Mouse (Mus musculus) liver, embryonic 16.5 days (tissue): ENCODE data around the gene Wdr66. TPM values are rescaled to one million over a fixed set of nuclear protein-coding genes. Genes with fewer than 3 reads are reported as not detected.

ENCODE experiments used
- ATAC-seq: fragments of 200-750 bp; cut with Nextera tagmentation; 2 replicates; pipeline ENCODE4 v1.8.0; 2017; ENCODE audit warnings: low read depth, mild to moderate bottlenecking, moderate number of reproducible peaks, moderate library complexity
- H3K27ac ChIP-seq: fragments of 300-500 bp; sonication (generic); 2 replicates; pipeline ENCODE4 v1.5.1; 2014; ENCODE audit warnings: mild to moderate bottlenecking, low read length
- H3K27me3 ChIP-seq: fragments of 300-500 bp; sonication (generic); 2 replicates; pipeline ENCODE4 v1.6.1; 2014; ENCODE audit warnings: low read depth, low read length, mixed read lengths; ENCODE audit not compliant: control insufficient read depth, insufficient read depth
- H3K36me3 ChIP-seq: fragments of 300-500 bp; sonication (generic); 2 replicates; pipeline ENCODE4 v1.6.1; 2014; ENCODE audit warnings: mild to moderate bottlenecking; ENCODE audit not compliant: control insufficient read depth, insufficient read depth
- H3K4me1 ChIP-seq: fragments of 300-500 bp; sonication (generic); 2 replicates; pipeline ENCODE4 v1.6.1; 2014; ENCODE audit warnings: low read depth, low read length, mixed read lengths; ENCODE audit not compliant: control insufficient read depth
- H3K4me2 ChIP-seq: fragments of 300-500 bp; sonication (generic); 2 replicates; pipeline ENCODE4 v1.6.1; 2014; ENCODE audit warnings: low read depth, low read length, mixed read lengths
- H3K4me3 ChIP-seq: fragments of 300-500 bp; sonication (generic); 2 replicates; pipeline ENCODE4 v1.5.1; 2014; ENCODE audit warnings: low read depth, mild to moderate bottlenecking, low read length
- H3K9ac ChIP-seq: fragments of 300-500 bp; sonication (generic); 2 replicates; pipeline ENCODE4 v1.6.1; 2014; ENCODE audit warnings: low read depth, low read length
- H3K9me3 ChIP-seq: fragments of 300-500 bp; sonication (generic); replicated peaks from 2 replicates; pipeline ENCODE4 v1.6.1; 2016; ENCODE audit warnings: low read length; ENCODE audit not compliant: control insufficient read depth
- WGBS: fragments of 180-500 bp; shearing (Covaris S2); extraction: QIAGEN DNeasy Blood & Tissue Kit; methylation state at CpG from one replicate; pipeline ENCODE4 v1.1.7; 2014; ENCODE audit not compliant: insufficient replicate concordance; 5-methylcytosine and 5-hydroxymethylcytosine counted together
- polyA plus RNA-seq: library from polyadenylated mRNA; unstranded; fragments of >200 nt; fragmentation: Nextera tagmentation; extraction: Ambion mirVana; gene quantifications from 2 replicates; pipeline ENCODE4 v1.2.1, GENCODE M21; 2015

Wdr66 gene
- polyA plus RNA-seq, 1 experiment from 2014 or later: 0.11 TPM

DNA sequence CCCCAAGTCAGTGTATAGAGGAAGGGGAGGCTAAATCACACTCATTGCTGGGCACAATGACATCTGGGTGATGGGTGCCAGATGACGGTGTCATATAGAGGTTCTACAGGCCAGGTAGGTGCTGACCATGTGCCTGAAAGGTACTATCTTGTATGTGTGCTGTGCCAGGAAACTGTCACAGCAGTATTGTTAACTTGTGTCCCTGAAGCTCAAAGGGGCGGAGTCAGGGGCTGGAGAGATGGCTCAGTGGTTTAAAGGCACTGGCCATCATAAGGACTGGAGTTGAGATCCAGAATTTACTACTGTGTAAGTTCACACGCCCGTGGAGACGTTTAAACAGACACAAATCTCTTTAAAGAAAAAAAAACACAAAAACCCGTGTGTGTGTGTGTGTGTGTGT lies 22.6 kb upstream of the Wdr66 start:
- H3K4me1 ChIP-seq: peaks cover 21% of the 10 kb centered on the region
- H3K36me3 ChIP-seq: no peaks in the 10 kb centered on the region
- no peaks in the 10 kb centered on the region for H3K9me3 ChIP-seq
- peak overlapping the region; percentile 80 for H3K4me2 ChIP-seq
- H3K9ac ChIP-seq: peak overlapping the region; percentile 50
- ATAC-seq: no peak
- H3K4me3 ChIP-seq: peak overlapping the region; percentile 75
- H3K27ac ChIP-seq: peak overlapping the region; percentile 77
- WGBS: 72% methylated on average over 6 of the region's 6 CpGs
- no peaks in the 10 kb centered on the region for H3K27me3 ChIP-seq

DNA sequence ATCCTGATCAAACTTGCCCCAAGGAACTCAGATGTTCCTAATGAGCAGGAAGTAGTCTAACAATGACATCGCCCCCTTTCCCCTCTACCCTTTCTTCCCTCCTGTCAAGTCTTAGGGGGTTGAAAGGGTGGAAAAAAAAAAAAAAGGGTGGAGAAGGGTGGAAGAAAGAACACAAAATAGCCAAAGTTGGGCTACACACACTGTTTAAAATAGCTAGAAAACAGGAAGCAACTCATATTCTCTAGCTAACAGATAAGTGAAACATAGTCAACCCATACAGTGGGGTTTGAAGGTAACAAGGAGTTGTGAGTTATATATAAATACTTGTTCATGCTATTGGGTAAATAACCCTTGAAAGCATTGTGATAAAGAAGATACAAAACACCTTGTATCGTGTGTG lies 19.7 kb upstream of the Wdr66 start:
- H3K36me3 ChIP-seq: peaks cover 4% of the 10 kb centered on the region; the same call in 1 of the 2 replicates
- 63% methylated on average over 2 of the region's 2 CpGs for WGBS
- no peak for ATAC-seq
- no peaks in the 10 kb centered on the region for H3K27me3 ChIP-seq
- peaks cover 19% of the 10 kb centered on the region for H3K4me1 ChIP-seq
- no peak overlapping the region for H3K4me3 ChIP-seq
- H3K9ac ChIP-seq: no peak overlapping the region
- no peak overlapping the region for H3K27ac ChIP-seq
- no peaks in the 10 kb centered on the region for H3K9me3 ChIP-seq
- no peak overlapping the region for H3K4me2 ChIP-seq

DNA sequence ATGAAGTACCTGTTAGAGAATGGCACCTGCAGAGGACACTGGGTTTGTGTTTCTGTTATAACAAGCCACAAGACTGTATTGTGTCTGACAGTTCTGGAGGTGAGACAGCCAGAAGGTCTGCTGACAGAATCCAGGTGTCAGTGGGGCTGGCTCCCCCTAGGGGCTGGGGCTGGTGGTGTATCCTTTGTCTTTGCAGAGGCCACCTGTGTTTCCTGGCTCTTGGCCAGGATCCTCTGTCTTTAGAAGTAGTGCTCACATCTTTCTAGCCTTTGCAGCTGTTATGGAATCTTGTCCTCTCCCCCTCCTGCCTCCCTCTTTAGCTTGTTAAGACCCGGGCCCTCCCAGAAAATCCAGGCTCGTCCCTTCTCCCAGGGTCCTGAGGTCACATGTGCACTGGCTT lies 16.2 kb upstream of the Wdr66 start:
- WGBS: 84% methylated on average over 2 of the region's 2 CpGs
- H3K9ac ChIP-seq: no peak overlapping the region
- no peaks in the 10 kb centered on the region for H3K9me3 ChIP-seq
- H3K27me3 ChIP-seq: no peaks in the 10 kb centered on the region
- peaks cover 15% of the 10 kb centered on the region for H3K36me3 ChIP-seq
- H3K4me3 ChIP-seq: no peak overlapping the region
- peaks cover 6% of the 10 kb centered on the region for H3K4me1 ChIP-seq
- no peak overlapping the region for H3K27ac ChIP-seq
- H3K4me2 ChIP-seq: no peak overlapping the region
- ATAC-seq: no peak

DNA sequence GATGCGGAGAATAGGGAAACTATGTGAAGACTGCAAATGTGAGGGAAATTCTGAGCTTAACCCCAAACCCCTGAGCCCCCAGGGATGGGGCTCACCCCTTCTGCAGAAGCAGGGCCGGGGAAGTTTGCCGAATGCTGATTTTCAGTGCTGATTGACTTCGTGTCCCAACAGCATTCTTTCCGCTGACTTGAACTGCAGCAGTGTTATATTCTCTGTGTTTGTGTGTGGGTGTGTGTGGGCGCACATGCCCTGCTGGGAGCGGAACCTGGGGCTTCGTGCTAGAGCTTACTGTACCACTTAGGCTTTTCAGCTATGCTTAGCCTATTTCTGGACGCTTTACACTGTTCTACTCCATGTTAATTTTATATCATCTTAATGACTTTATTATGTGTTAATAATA lies 15.5 kb upstream of the Wdr66 start:
- 86% methylated on average over 9 of the region's 9 CpGs for WGBS
- no peak overlapping the region for H3K4me2 ChIP-seq
- no peak for ATAC-seq
- no peak overlapping the region for H3K4me3 ChIP-seq
- no peak overlapping the region for H3K9ac ChIP-seq
- no peaks in the 10 kb centered on the region for H3K9me3 ChIP-seq
- peaks cover 22% of the 10 kb centered on the region for H3K36me3 ChIP-seq
- H3K4me1 ChIP-seq: peaks cover 6% of the 10 kb centered on the region
- no peaks in the 10 kb centered on the region for H3K27me3 ChIP-seq
- H3K27ac ChIP-seq: no peak overlapping the region

DNA sequence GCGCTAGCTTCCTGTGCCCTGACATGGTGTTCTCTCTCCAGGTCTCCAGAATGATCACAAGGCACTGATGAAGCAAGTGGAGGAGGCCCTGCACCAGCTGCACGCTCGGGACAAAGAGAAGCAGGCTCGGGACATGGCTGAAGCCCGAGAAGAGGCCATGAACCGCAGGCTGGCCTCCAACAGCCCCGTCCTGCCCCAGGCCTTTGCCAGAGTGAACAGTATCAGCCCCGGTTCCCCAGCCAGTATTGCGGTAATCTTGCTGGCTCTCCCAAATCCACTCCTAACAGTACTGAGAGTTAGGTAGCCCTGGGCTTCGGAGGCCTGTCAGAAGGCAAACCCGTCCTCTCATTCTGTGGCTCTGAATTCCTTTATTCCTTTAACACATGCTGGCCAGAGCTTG lies 12.4 kb upstream of the Wdr66 start:
- H3K9ac ChIP-seq: no peak overlapping the region
- no peak for ATAC-seq
- H3K4me3 ChIP-seq: no peak overlapping the region
- no peaks in the 10 kb centered on the region for H3K9me3 ChIP-seq
- no peak overlapping the region for H3K4me2 ChIP-seq
- no peak overlapping the region for H3K27ac ChIP-seq
- H3K36me3 ChIP-seq: peaks cover 30% of the 10 kb centered on the region
- H3K27me3 ChIP-seq: no peaks in the 10 kb centered on the region
- H3K4me1 ChIP-seq: no peaks in the 10 kb centered on the region
- 90% methylated on average over 11 of the region's 11 CpGs for WGBS

DNA sequence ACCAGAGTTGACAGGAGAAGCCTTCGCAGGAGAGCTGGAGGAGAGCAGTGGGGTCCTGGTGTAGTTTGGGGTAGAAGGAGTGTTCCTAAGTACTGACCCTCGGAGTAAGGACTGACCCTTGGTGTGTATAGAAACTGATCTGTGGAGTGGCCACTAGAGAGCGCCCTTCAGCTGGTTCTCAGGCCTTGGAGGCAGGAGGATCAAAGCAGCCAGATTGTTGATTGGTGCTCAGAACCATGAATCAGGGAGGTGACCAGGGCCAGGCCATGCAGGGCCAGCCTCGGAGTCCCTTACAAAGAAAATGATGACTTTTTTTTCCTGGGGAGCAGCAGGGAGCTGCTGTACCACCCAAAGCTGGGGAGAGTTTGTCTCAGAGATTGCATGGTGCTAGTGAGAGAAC lies 6.4 kb upstream of the Wdr66 start:
- no peak for ATAC-seq
- 30% methylated on average over 4 of the region's 4 CpGs for WGBS
- no peak overlapping the region for H3K4me3 ChIP-seq
- no peak overlapping the region for H3K27ac ChIP-seq
- no peak overlapping the region for H3K4me2 ChIP-seq
- H3K9ac ChIP-seq: no peak overlapping the region
- no peaks in the 10 kb centered on the region for H3K4me1 ChIP-seq
- H3K9me3 ChIP-seq: no peaks in the 10 kb centered on the region
- peaks cover 19% of the 10 kb centered on the region; the same call in 1 of the 2 replicates for H3K36me3 ChIP-seq
- no peaks in the 10 kb centered on the region for H3K27me3 ChIP-seq

DNA sequence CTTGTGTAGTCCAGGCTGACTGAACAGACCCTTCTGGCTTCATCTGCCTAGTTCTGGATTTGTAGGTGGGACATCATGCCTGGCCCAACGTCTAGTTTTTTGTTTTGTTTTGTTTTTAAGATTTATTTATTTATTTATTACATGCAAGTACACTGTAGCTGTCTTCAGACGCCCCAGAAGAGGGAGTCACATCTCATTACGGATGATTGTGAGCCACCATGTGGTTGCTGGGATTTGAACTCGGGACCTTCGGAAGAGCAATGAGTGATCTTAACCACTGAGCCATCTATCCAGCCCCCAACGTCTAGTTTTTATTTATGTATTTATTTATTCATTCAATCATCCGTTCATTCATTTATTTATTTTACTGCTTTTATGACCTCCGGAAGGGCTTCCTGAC lies 512 bp upstream of the Wdr66 start:
- no peak overlapping the region for H3K27ac ChIP-seq
- peaks cover 4% of the 10 kb centered on the region; the same call in 1 of the 2 replicates for H3K27me3 ChIP-seq
- no peak for ATAC-seq
- WGBS: 63% methylated on average over 8 of the region's 8 CpGs
- no peak overlapping the region for H3K4me2 ChIP-seq
- no peaks in the 10 kb centered on the region for H3K36me3 ChIP-seq
- no peaks in the 10 kb centered on the region for H3K9me3 ChIP-seq
- no peak overlapping the region for H3K9ac ChIP-seq
- no peak overlapping the region for H3K4me3 ChIP-seq
- H3K4me1 ChIP-seq: no peaks in the 10 kb centered on the region

DNA sequence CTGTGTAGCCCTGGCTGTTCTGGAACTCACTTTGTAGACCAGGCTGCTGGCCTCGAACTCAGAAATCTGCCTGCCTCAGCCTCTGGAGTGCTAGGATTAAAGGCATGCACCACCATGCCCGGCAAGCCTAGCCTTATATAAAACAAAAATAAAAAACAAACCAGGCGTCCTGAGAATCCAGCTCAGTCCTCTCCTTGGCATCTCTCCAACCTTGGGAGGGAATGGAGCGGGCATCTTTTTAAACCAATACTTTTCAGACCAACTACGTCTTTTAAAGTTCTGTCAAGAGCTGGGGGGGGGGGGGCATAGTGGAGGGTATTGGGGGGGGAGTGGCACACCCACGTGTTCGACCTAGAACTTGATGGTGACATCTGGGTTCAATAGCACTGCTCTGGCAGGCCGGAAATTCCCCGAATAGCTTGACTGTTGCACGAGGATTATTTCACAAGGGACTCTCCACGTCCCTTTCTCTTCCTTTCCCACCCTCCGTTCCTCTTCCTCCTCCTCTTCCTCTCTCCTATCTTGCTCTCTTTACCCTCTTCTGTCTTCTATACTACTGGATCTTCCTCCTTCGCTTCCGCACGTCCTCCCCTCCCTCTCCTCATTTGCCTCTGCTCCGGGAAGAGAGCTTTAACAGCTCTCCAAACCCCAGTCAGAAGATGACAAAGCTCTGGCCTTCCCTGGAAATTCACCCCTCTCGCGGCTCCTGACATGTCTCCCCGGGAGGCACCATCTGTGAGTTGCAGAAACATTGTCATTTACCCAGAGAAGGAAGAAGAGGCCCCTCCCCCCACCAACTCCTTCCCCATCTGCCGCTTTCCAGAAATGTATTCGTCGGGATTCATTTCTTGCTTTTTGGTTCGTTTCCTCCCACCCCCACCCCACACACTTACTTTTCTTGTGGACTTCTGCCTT lies 5.2 kb downstream of the Wdr66 start:
- Histone ChIP-seq H3K27ac (no peak overlapping the region), H3K27me3 (peaks cover 2% of the 10 kb centered on the region; the same call in 1 of the 2 replicates), H3K36me3 (no peaks in the 10 kb centered on the region), H3K4me2 (no peak overlapping the region), H3K4me3 (no peak overlapping the region), H3K4me1 (no peaks in the 10 kb centered on the region), H3K9me3 (no peaks in the 10 kb centered on the region), H3K9ac (no peak overlapping the region)
- 27% methylated on average over 23 of the region's 23 CpGs for WGBS
- ATAC-seq: no peak

DNA sequence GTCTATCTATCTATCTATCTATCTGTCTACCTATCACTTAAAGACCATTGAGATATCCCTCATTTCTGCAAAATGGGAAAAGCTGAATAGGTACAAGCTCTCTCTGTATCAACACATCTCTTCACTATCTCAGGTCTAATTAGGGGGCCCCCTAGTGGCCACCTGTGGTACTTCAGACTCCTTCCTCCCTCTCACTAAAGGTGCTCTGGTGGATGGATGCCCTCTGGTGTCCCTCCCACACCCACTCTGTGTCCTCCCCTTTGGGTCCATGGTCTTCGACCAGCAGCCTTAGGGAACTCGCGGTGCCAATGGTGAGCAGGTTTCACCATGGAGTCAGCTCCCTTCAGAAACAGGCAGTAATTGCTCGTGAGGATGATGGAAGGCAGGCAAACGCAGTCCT lies 7.1 kb downstream of the Wdr66 start:
- ATAC-seq: no peak
- WGBS: 41% methylated on average over 5 of the region's 5 CpGs

More for the DNA sequence above, 7.1 kb downstream of the Wdr66 start:
- Histone ChIP-seq H3K27me3 (no peaks in the 10 kb centered on the region), H3K36me3 (no peaks in the 10 kb centered on the region), H3K9ac (no peak overlapping the region), H3K4me1 (no peaks in the 10 kb centered on the region), H3K27ac (no peak overlapping the region), H3K4me2 (no peak overlapping the region), H3K4me3 (no peak overlapping the region), H3K9me3 (no peaks in the 10 kb centered on the region)
